Mouse (Mus musculus) ES-CJ7 (cell line): ENCODE measurements around the gene Nhej1.

ENCODE experiments used
- DNase-seq: peaks from one replicate; pipeline ENCODE4 v3.0.0; 2011; ENCODE audit warnings: low read depth, low spot score

The Nhej1 gene

GRCm38 (mm10) chr1:75124346-75125321, at the start of gene Nhej1:
Gene Nhej1, minus strand, starts transcription at chr1:75125200.
- DNase-seq, result peak; percentile 98

DNA sequence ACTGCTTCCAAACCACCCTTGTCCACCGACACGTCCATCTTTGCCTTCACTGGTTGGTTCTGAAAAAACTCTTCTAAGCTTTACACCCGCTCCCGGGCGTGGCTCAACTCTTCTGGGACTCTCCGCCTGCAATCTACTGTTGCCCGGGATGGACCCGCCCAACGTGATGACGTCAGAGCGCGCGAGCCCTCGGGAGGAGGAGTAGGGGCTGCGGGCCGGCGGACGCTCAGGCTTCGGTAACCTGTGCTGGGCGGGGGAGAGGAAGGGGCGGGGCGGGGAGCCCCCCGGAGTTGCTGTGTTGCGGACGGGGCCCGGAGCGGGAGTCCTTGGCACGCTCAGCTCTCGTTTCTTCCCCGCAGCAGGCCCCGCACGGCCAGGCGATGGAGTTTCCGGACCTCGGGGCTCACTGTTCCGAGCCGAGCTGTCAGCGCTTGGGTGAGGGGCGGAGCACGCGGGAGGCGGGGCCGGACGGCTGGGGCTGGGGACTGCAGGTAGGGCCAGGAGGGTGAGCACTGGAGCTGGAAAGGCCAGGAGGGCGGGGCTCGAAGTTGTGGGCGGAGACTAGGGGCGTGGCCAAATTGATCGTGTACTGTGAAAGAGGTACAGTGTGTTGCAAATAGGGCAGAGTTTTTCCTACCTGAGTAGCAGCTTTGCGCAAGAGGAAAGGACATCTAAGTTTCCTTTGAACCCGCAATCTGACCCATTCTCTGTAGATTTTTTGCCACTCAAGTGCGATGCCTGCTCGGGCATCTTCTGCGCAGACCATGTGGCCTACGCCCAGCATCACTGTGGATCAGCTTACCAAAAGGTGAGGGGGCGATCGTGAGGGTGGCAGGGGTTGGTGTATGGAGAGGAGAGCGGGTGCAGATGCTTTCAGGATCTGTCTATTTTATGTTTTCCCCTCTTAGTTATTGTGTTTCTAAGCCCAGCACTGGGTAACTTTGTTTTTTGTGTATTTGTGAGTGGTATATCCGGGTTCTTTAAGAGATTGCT, 43.8 kb upstream of the Nhej1 start, which contains the start of gene Zfand2b:
Zfand2b (plus strand) TSS at position 175 of the 993 bp plus-strand sequence.
- DNase-seq, result peak; percentile 99

GRCm38 (mm10) chr1:75168093-75168471, 43.1 kb upstream of the Nhej1 start:
- DNase-seq, result no peak

- no peak for DNase-seq
Measured at GRCm38 (mm10) chr1:75160256-75160617, 35.2 kb upstream of the Nhej1 start.

GRCm38 (mm10) chr1:75159540-75160255, 34.7 kb upstream of the Nhej1 start:
- no peak for DNase-seq

DNA sequence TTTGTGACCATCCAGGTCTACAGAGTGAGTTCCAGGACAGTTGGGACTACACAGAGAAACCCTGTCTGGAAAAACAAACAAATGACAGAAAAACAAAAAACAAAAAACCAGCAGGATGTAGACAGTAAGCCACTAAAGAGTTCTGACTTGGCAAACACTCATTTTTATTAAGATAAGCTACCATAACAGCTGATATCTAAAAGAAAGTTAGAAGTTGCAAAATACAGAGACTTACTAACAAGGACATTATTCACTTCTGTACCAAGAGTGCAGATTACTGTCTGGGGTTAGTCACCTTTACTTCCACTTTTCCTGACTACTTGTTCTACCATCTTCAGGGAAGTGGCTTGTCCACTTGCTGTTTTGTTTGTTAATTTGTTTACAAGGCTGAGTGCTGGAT, 34.0 kb upstream of the Nhej1 start:
- DNase-seq, result no peak

- DNase-seq, result no peak
Measured at GRCm38 (mm10) chr1:75155837-75156236, 30.8 kb upstream of the Nhej1 start.

- no peak for DNase-seq
Measured at GRCm38 (mm10) chr1:75148727-75149126, 23.7 kb upstream of the Nhej1 start.

- DNase-seq, result no peak
Measured at GRCm38 (mm10) chr1:75147411-75148135, 22.6 kb upstream of the Nhej1 start.

- DNase-seq, result no peak
Measured at GRCm38 (mm10) chr1:75145589-75145988, 20.6 kb upstream of the Nhej1 start.

- peak; percentile 98 for DNase-seq
Measured at GRCm38 (mm10) chr1:75142301-75143261, 17.6 kb upstream of the Nhej1 start, which contains the start of the genes Cnppd1 and Retreg2. Gene Cnppd1, minus strand, starts transcription at chr1:75142711. Gene Retreg2, plus strand, starts transcription at chr1:75142778.

- peak; percentile 44 for DNase-seq
Measured at GRCm38 (mm10) chr1:75141486-75142190, 16.6 kb upstream of the Nhej1 start.

DNA sequence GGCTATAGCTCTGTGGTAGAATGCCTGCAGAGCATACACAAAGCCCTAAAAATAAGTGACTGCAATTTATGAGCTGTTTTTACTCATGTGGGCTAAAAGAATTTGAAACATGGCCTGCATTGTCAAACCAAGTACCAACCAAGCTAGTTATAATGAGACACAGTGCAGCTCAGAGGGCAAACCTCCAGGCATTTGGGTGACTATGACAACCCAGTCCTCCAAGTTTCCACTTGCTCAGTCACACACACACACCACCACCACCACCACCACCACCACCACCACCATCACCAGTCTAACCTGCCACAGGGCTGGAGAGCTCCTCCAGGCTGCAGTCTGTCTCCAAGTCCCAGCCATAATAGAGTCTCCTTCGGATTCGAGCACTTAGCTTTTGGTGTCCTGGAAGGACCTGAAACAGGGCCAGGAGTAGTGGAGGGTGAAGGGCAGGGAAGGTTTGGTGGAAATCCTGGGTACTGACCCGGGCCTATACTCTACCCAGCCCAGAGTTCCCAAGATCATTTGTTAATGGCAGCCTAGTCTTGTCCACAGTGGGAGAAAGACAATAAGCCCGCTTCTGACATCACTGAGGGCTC, 15.7 kb upstream of the Nhej1 start:
- DNase-seq, result no peak

GRCm38 (mm10) chr1:75138448-75138847, 13.4 kb upstream of the Nhej1 start:
- DNase-seq, result no peak

- DNase-seq, result no peak
Measured at GRCm38 (mm10) chr1:75136730-75137129, 11.7 kb upstream of the Nhej1 start.

- no peak for DNase-seq
Measured at GRCm38 (mm10) chr1:75136293-75136692, 11.3 kb upstream of the Nhej1 start.

- DNase-seq, result no peak
Measured at GRCm38 (mm10) chr1:75133421-75134207, 8.6 kb upstream of the Nhej1 start, which contains the start of gene Slc23a3. Gene Slc23a3, minus strand, starts transcription at chr1:75133890.
